Mouse (Mus musculus) liver, embryonic 11.5 days (tissue): ENCODE data around the gene Nol4l. TPM values are rescaled to one million over a fixed set of nuclear protein-coding genes. Genes with fewer than 3 reads are reported as not detected.
A peak's percentile ranks its signal among the peaks of the same experiment; 100 is the strongest.

Experiments
- ATAC-seq: fragments of 200-750 bp; cut with Nextera tagmentation; replicated peaks from 2 replicates; pipeline ENCODE4 v1.8.0; 2017; ENCODE audit warnings: moderate number of reproducible peaks, mild to moderate bottlenecking, moderate TSS enrichment, moderate library complexity; ENCODE audit not compliant: low FRiP score
- DNase-seq: peaks from one replicate; pipeline ENCODE4 v3.0.0-alpha.2; 2017; ENCODE audit warnings: low spot score
- H3K27ac ChIP-seq: fragments of 300-500 bp; sonication (generic); 2 replicates; pipeline ENCODE4 v1.5.1; 2014; ENCODE audit warnings: mild to moderate bottlenecking, low read depth, low read length, control low read depth
- H3K27me3 ChIP-seq: fragments of 300-500 bp; sonication (generic); replicated peaks from 2 replicates; pipeline ENCODE4 v1.6.1; 2014; ENCODE audit warnings: low read length, mixed read lengths; ENCODE audit not compliant: control insufficient read depth, insufficient read depth
- H3K36me3 ChIP-seq: fragments of 300-500 bp; sonication (generic); 2 replicates; pipeline ENCODE4 v1.6.1; 2014; ENCODE audit warnings: mild to moderate bottlenecking, low read length, moderate library complexity, mixed read lengths; ENCODE audit not compliant: control insufficient read depth, insufficient read depth
- H3K4me1 ChIP-seq: fragments of 300-500 bp; sonication (generic); replicated peaks from 2 replicates; pipeline ENCODE4 v1.6.1; 2014; ENCODE audit warnings: low read length, mixed read lengths; ENCODE audit not compliant: control insufficient read depth, insufficient read depth
- H3K4me2 ChIP-seq: fragments of 300-500 bp; sonication (generic); 2 replicates; pipeline ENCODE4 v1.6.1; 2014; ENCODE audit warnings: mild to moderate bottlenecking, control low read depth, moderate library complexity
- H3K4me3 ChIP-seq: fragments of 300-500 bp; sonication (generic); 2 replicates; pipeline ENCODE4 v1.5.1; 2014; ENCODE audit warnings: low read depth, low read length, control low read depth
- H3K9ac ChIP-seq: fragments of 300-500 bp; sonication (generic); 2 replicates; pipeline ENCODE4 v1.6.1; 2014; ENCODE audit warnings: low read depth, low read length, control low read depth
- H3K9me3 ChIP-seq: fragments of 300-500 bp; sonication (generic); 2 replicates; pipeline ENCODE4 v1.6.1; 2016; ENCODE audit warnings: low read length, inconsistent platforms, mixed read lengths; ENCODE audit not compliant: control insufficient read depth
- WGBS: fragments of 180-500 bp; shearing (Covaris S2); extraction: QIAGEN DNeasy Blood & Tissue Kit; methylation state at CpG from one replicate; pipeline ENCODE4 v1.1.7; 2014; 5-methylcytosine and 5-hydroxymethylcytosine counted together
- polyA plus RNA-seq: library from polyadenylated mRNA; unstranded; fragments of >200 nt; fragmentation: Nextera tagmentation; extraction: Ambion mirVana; gene quantifications from 2 replicates; pipeline ENCODE4 v1.2.1, GENCODE M21; 2014

Gene Nol4l
- polyA plus RNA-seq, 1 experiment from 2014 or later = 15.8 TPM

DNA sequence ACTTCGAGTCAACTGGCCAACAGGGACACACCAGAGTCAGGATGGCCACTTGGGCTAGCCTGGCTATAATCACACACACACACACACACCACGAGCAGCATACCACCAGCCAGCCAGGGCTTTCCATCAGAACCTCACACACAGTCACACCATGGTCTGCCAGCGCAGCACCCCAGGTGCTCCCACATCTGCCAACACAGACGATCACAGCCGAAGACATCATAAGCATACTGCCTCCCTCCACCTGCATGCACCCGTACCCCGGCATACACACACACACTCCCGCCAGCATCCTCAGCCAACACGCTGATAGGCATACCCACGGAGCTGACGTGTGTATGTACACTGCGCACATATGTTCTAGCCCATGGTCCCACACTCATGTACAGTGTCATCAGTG, 6.1 kb downstream of the Nol4l start:
- DNase-seq (no peak), ATAC-seq (no peak)
- 0 out of 2 replicates have a peak overlapping the region, but pooled peaks have one; percentile 3 for H3K27ac ChIP-seq
- peaks cover 81% of the 10 kb centered on the region for H3K4me1 ChIP-seq
- H3K9me3 ChIP-seq = no peaks in the 10 kb centered on the region
- no peak overlapping the region for H3K4me3 ChIP-seq
- H3K4me2 ChIP-seq = no peak overlapping the region
- 85% methylated on average over 12 of the region's 12 CpGs for WGBS
- H3K36me3 ChIP-seq = no peaks in the 10 kb centered on the region
- 0 out of 2 replicates have a peak overlapping the region, but pooled peaks have one; percentile 3 for H3K9ac ChIP-seq
- no peaks in the 10 kb centered on the region for H3K27me3 ChIP-seq

DNA sequence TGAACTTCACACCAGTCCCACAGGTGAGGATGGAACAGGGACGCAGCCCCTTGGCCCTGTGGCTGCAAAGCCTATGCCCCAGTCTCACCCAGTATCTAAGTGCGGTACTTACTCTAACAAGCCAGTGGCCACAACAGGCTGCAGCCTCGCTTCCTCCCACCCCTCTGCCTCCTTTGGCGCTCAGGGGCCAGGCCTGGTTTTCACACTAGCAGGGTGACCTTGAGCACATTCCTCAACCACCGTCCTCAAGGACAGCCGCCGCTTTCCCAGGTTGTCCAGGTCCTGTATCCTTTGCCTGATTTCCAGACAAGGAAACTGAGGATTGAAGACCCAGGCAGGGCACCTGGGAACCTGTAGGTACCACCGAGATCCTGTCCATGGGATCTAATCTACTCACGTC, 6.6 kb downstream of the Nol4l start:
- H3K9me3 ChIP-seq = no peaks in the 10 kb centered on the region
- H3K9ac ChIP-seq = no peak overlapping the region
- no peaks in the 10 kb centered on the region for H3K27me3 ChIP-seq
- no peaks in the 10 kb centered on the region for H3K36me3 ChIP-seq
- no peak for ATAC-seq
- H3K27ac ChIP-seq = 0 out of 2 replicates have a peak overlapping the region, but pooled peaks have one; percentile 1
- no peak overlapping the region for H3K4me3 ChIP-seq
- H3K4me2 ChIP-seq = no peak overlapping the region
- 62% methylated on average over 9 of the region's 9 CpGs for WGBS
- peaks cover 81% of the 10 kb centered on the region for H3K4me1 ChIP-seq
- no peak for DNase-seq

DNA sequence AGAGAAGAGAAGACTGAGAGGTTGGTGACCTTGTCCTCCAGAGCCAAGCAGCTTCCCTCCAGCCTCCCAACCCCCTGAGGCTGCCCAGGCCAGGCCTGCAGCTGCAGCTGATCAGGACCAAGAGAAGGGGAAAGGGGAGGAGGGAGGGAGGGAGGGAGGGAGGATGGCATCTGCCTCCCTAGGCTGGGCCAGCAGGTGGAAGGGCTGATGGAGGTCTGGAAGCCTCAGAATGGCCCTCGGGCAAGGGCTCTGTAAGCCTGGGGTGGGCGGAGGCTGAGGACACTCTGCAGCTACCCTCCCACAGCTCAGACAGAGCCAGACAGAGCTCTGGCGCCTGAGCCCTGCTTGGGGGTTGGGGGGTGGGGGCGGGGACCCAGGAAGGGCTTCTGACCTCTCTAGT, 7.5 kb downstream of the Nol4l start:
- peaks cover 78% of the 10 kb centered on the region for H3K4me1 ChIP-seq
- H3K27me3 ChIP-seq = no peaks in the 10 kb centered on the region
- no peaks in the 10 kb centered on the region for H3K36me3 ChIP-seq
- ATAC-seq (no peak), DNase-seq (no peak)
- H3K4me2 ChIP-seq = no peak overlapping the region
- H3K9ac ChIP-seq = peak overlapping the region; percentile 51
- WGBS = 46% methylated on average over 4 of the region's 4 CpGs
- H3K4me3 ChIP-seq = no peak overlapping the region
- 0 out of 2 replicates have a peak overlapping the region, but pooled peaks have one; percentile 16 for H3K27ac ChIP-seq
- H3K9me3 ChIP-seq = no peaks in the 10 kb centered on the region

DNA sequence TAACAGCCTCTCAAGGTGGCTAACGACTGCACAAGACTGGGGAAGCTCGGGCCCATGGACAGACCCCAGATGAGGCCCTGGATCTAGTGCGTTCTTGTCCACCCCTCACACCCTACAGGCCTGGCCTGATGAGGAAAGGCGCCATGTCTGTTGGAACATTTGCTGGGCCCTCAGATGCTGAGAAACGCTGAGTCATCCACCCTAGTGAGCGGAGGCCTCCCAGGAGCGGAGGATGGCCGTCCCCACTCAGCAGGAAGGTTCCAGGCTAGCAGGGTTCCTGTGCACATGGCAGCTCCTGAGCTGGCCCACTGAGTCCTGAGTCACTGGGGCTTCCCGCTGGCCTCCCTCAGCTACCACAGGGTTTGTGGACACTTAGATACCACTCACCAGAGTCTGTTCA, 9.7 kb downstream of the Nol4l start:
- WGBS = 59% methylated on average over 9 of the region's 9 CpGs
- Histone ChIP-seq H3K4me3 (no peak overlapping the region), H3K4me2 (no peak overlapping the region), H3K36me3 (no peaks in the 10 kb centered on the region), H3K9ac (peak overlapping the region; percentile 23; the same call in 1 of the 2 replicates), H3K9me3 (no peaks in the 10 kb centered on the region), H3K4me1 (peaks cover 65% of the 10 kb centered on the region), H3K27me3 (no peaks in the 10 kb centered on the region), H3K27ac (peak overlapping the region; percentile 54)
- ATAC-seq (peak; percentile 50), DNase-seq (no peak)

DNA sequence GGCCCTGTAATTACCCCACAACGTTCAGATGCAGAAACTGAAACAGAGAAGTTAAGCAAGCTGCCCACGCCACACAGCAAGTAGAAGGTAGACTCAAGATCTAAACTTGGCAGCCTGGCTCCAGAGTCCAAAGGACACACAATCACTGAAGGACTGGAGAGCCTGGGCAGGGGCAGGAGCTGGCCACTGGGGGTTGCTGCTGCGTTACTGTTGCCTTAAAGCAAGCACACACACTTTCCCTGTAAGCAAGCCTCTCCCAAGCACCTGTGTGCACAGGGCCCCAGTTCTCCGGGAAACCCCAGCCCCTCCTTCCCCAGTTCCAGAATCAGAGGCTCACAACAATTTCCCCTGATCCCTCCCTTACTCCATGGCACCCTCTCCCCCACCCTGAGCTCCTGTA, 12.8 kb downstream of the Nol4l start:
- Histone ChIP-seq H3K4me3 (no peak overlapping the region), H3K9me3 (no peaks in the 10 kb centered on the region), H3K27me3 (no peaks in the 10 kb centered on the region), H3K4me1 (peaks cover 49% of the 10 kb centered on the region), H3K9ac (peak overlapping the region; percentile 7; the same call in 1 of the 2 replicates), H3K36me3 (no peaks in the 10 kb centered on the region), H3K4me2 (no peak overlapping the region), H3K27ac (no peak overlapping the region)
- DNase-seq (no peak), ATAC-seq (no peak; the same call in 1 of the 2 replicates)
- 52% methylated on average over 4 of the region's 4 CpGs for WGBS

DNA sequence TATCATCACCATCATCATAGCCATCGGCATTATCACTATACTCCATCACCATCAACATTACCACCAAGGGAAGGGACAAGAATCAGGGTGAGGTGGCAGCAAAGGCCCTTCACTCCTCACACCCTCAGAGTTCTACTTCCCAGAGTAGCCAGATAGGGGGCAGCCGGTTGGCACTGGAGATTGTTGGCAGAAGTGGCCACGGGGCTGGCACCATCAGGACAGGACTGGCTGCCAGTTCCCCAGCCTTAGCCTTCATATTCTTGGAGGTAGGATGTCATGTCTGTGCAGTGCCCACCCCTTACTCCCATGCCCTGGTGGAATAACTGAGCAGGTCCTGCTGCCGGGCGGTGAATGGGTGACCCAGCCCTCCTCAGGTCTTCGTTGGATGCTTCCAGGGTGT, 14.2 kb downstream of the Nol4l start:
- H3K4me2 ChIP-seq = no peak overlapping the region
- 0 out of 2 replicates have a peak overlapping the region, but pooled peaks have one; percentile 3 for H3K27ac ChIP-seq
- no peak overlapping the region for H3K9ac ChIP-seq
- WGBS = 91% methylated on average over 6 of the region's 6 CpGs
- H3K36me3 ChIP-seq = no peaks in the 10 kb centered on the region
- H3K9me3 ChIP-seq = no peaks in the 10 kb centered on the region
- ATAC-seq (no peak), DNase-seq (no peak)
- H3K4me3 ChIP-seq = no peak overlapping the region
- H3K27me3 ChIP-seq = no peaks in the 10 kb centered on the region
- peaks cover 42% of the 10 kb centered on the region for H3K4me1 ChIP-seq

DNA sequence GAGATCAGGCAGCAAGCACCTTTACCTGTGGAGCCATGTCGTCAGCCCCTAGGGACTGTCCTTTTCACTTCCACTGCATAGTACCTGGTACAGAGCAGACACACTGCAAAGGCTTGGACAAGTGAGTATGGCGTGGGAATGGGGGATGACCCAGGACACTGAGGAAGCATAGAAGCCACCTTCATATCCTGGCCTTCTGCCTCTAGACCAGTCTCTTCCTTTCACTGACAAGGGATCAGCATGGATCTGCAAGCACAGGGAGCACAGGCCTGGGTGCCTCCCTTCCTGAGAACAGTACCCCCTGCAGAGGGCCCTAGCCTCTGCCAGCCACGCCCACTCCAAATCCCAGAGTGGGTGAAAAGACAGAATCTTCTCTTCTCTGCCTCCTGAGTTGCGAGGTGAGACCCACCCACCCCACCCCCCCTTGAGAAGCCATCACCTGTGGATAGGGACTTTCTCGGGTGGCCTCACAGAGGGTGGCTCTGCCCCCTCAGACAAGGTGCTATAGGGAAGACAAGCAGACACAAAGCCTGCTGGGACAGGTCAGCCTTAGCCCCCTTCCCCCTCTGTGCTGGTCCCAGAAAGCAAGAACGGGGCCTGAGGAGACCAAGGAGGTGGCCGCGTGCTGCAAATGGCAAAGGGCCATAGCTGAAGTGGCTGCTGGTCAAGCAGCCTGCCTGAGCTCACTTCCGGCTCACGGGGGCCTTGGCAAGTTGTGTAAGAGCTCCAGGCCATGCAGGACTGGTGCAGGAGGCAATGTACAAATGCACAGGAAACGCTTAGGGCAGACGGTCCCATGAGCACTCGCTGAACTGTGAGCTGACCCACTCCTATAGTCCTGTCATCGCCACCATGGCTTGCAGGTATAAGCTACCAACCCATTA, 15.0 kb downstream of the Nol4l start:
- Histone ChIP-seq H3K4me2 (no peak overlapping the region), H3K4me3 (no peak overlapping the region), H3K4me1 (peaks cover 42% of the 10 kb centered on the region), H3K9me3 (no peaks in the 10 kb centered on the region), H3K9ac (no peak overlapping the region), H3K27me3 (no peaks in the 10 kb centered on the region), H3K36me3 (no peaks in the 10 kb centered on the region), H3K27ac (no peak overlapping the region)
- no peak for ATAC-seq
- 72% methylated on average over 14 of the region's 14 CpGs for WGBS
- DNase-seq = no peak

DNA sequence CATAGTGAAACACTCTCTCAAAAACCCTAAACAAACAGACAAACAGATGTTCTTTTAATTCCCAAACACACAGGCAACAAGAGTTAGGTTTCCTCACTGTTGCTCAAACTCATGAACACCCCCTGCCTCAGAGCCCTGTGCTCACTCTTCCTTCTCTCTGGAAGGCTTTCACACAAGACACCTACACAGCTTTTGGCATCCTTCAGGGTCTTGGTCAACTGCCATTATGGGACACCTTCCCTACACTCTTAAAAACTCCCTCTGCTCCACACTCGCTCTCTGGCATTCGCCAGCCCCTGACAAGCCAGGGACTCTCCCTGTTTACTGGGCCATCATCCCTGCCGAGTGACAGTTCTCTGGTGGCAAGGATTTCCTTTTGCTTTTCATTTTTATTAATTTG, 15.8 kb downstream of the Nol4l start:
- Histone ChIP-seq H3K9ac (no peak overlapping the region), H3K4me3 (no peak overlapping the region), H3K27me3 (no peaks in the 10 kb centered on the region), H3K4me2 (no peak overlapping the region), H3K36me3 (no peaks in the 10 kb centered on the region), H3K4me1 (peaks cover 48% of the 10 kb centered on the region), H3K27ac (no peak overlapping the region), H3K9me3 (no peaks in the 10 kb centered on the region)
- WGBS = 88% methylated on average over 3 of the region's 3 CpGs
- DNase-seq = no peak
- ATAC-seq = no peak
